Mouse (Mus musculus): ENCODE measurements around the gene Pkm. TPM values are rescaled to one million over a fixed set of nuclear protein-coding genes. Genes with fewer than 3 reads are reported as not detected.

The Pkm gene
- total RNA-seq, 2 experiments from 2014 or later, result 1,566 to 1,695 TPM

- DNase-seq (ENCODE audit: low spot score in 2 of 2), result no peak
Observed at GRCm38 (mm10) chr9:59664664-59665256, 8.6 kb downstream of the Pkm start.

- no peak for DNase-seq (ENCODE audit: low spot score in 2 of 2)
Observed at GRCm38 (mm10) chr9:59666016-59666415, 9.8 kb downstream of the Pkm start.

GRCm38 (mm10) chr9:59666813-59667212 is 10.6 kb downstream of the Pkm start:
- no peak for DNase-seq (ENCODE audit: low spot score in 2 of 2)

- DNase-seq (ENCODE audit: low spot score in 2 of 2), result no peak
Observed at GRCm38 (mm10) chr9:59667250-59667649, 11.1 kb downstream of the Pkm start.

- DNase-seq (ENCODE audit: low spot score in 2 of 2), result no peak
Observed at GRCm38 (mm10) chr9:59667904-59668303, 11.7 kb downstream of the Pkm start.

- no peak for DNase-seq (ENCODE audit: low spot score in 2 of 2)
Observed at GRCm38 (mm10) chr9:59668473-59668872, 12.3 kb downstream of the Pkm start.

GRCm38 (mm10) chr9:59669172-59669571 is 13.0 kb downstream of the Pkm start:
- DNase-seq (ENCODE audit: low spot score in 2 of 2), result no peak

GRCm38 (mm10) chr9:59672195-59672894 is 16.2 kb downstream of the Pkm start:
- DNase-seq (ENCODE audit: low spot score in 2 of 2), result peak in 1 of 2 experiments; percentile 34

GRCm38 (mm10) chr9:59673427-59673826 is 17.3 kb downstream of the Pkm start:
- no peak for DNase-seq (ENCODE audit: low spot score in 2 of 2)

GRCm38 (mm10) chr9:59675598-59675997 is 19.4 kb downstream of the Pkm start:
- no peak for DNase-seq (ENCODE audit: low spot score in 2 of 2)

GRCm38 (mm10) chr9:59678313-59678712 is 22.1 kb downstream of the Pkm start:
- DNase-seq (ENCODE audit: low spot score in 2 of 2), result no peak

- peak; percentile 62 to 80 for DNase-seq (ENCODE audit: low spot score in 2 of 2)
Observed at GRCm38 (mm10) chr9:59679678-59680533, 23.7 kb downstream of the Pkm start, which contains the start of gene Gramd2. Gene Gramd2, plus strand, starts transcription at chr9:59680144.

- no peak for DNase-seq (ENCODE audit: low spot score in 2 of 2)
Observed at GRCm38 (mm10) chr9:59680534-59680875, 24.3 kb downstream of the Pkm start.

- DNase-seq (ENCODE audit: low spot score in 2 of 2), result no peak
Observed at GRCm38 (mm10) chr9:59684020-59684419, 27.9 kb downstream of the Pkm start.

- DNase-seq (ENCODE audit: low spot score in 2 of 2), result no peak
Observed at GRCm38 (mm10) chr9:59687416-59688046, 31.4 kb downstream of the Pkm start.

- peak; percentile 83 to 86 for DNase-seq (ENCODE audit: low spot score in 2 of 2)
Observed at GRCm38 (mm10) chr9:59691635-59692094, 35.5 kb downstream of the Pkm start.

- DNase-seq (ENCODE audit: low spot score in 2 of 2), result peak; percentile 36 to 66
Observed at GRCm38 (mm10) chr9:59692145-59692544, 36.0 kb downstream of the Pkm start.

GRCm38 (mm10) chr9:59694571-59695450 is 38.6 kb downstream of the Pkm start:
- no peak for DNase-seq (ENCODE audit: low spot score in 2 of 2)

- DNase-seq (ENCODE audit: low spot score in 2 of 2), result no peak
Observed at GRCm38 (mm10) chr9:59695451-59695813, 39.3 kb downstream of the Pkm start.

GRCm38 (mm10) chr9:59696381-59696780 is 40.2 kb downstream of the Pkm start:
- DNase-seq (ENCODE audit: low spot score in 2 of 2), result no peak
